Mouse (Mus musculus): ENCODE data around the gene Olfr56.
"Not testable (repeated sequence)": the region's sequence is repeated elsewhere in the genome, so short reads cannot be mapped to it uniquely, and the experiment has no call there.

The Olfr56 gene

DNA sequence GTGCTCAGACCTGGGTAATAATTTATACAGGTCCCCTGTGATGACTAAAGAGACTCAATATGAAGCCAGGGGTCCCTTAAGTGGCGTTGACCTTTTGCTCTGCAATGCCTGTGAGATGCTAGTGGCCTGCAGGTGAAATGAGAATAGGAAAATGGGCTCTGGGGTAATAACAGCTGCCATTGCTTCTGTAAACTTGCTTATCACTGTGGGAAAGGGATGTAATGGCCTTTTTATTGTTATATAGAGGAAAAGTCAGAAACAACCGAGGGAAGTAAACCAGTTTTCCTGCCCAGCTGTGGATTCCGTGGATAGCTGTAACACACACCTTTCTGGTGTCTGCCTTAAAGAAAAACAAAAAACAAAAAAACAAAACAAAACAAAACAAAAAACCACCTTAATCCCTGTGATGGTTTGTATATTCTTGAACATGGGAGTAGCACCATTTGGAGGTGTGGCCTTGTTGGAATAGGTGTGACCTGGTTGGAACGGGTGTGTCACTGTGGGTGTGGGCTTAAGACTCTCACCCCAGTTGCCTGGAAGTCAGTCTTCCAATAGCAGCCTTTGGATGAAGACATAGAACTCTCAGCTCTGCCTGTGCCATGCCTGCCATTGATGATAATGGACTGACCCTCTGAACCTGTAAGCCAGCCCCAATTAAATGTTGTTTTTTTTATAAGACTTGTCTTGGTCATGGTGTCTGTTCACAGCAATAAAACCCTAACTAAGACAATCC is 197.5 kb downstream of the Olfr56 start:
- not testable (repeated sequence) for DNase-seq

DNA sequence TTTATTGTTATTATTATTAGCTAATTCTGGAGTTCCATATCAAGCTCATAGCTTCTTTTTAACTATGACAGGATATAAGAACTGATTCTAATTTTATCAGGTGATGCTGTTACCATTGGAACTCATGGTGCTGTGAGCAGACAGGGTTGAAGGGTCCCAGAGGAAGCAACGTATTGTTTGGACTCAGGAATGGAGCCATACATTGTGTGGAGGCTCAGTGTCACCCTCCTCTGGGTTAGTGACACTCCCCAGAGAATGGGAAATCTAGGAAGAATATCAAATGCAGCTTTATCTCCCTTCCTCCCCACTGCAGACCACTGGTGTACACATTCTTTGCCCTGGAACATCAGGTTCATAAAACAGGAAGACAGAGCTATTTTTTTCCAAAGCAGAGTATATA is 204.5 kb downstream of the Olfr56 start:
- DNase-seq, result no peak
